Mouse (Mus musculus) stomach, postnatal 0 days (tissue): ENCODE results near the gene D030056L22Rik.
A peak's percentile ranks its signal among the peaks of the same experiment; 100 is the strongest.

Experiments
- CTCF ChIP-seq: IDR thresholded peaks from 2 replicates; pipeline ENCODE4 v1.5.1; 2016; ENCODE audit warnings: antibody characterized with exemption, low read depth, mild to moderate bottlenecking, moderate library complexity
- EP300 ChIP-seq: optimal IDR thresholded peaks from 2 replicates; pipeline ENCODE3; 2016; ENCODE audit warnings: antibody characterized with exemption

- TF ChIP-seq CTCF (peak; percentile 84), EP300 (peak; percentile 55)
Measured at GRCm38 (mm10) chr19:18712866-18713300, at the start of gene D030056L22Rik.
